Mouse (Mus musculus) forebrain, embryonic 10.5 days (tissue): Measurements from ENCODE around the gene Atg4c. TPM values are rescaled to one million over a fixed set of nuclear protein-coding genes. Genes with fewer than 3 reads are reported as not detected.

Experiments
- DNase-seq: peaks from one replicate; pipeline ENCODE4 v3.0.0-alpha.2; 2017; ENCODE audit warnings: low spot score; ENCODE audit errors: extremely low spot score
- H3K27ac ChIP-seq: fragments of 300-500 bp; sonication (generic); 2 replicates; pipeline ENCODE4 v1.5.1; 2016; ENCODE audit warnings: mild to moderate bottlenecking
- H3K27me3 ChIP-seq: fragments of 300-500 bp; sonication (generic); 2 replicates; pipeline ENCODE4 v1.6.1; 2016; ENCODE audit warnings: mild to moderate bottlenecking; ENCODE audit not compliant: poor library complexity, severe bottlenecking
- H3K36me3 ChIP-seq: fragments of 300-500 bp; sonication (generic); replicated peaks from 2 replicates; pipeline ENCODE4 v1.6.1; 2016; ENCODE audit warnings: mild to moderate bottlenecking, moderate library complexity
- H3K4me1 ChIP-seq: fragments of 300-500 bp; sonication (generic); 2 replicates; pipeline ENCODE4 v1.6.1; 2016
- H3K4me3 ChIP-seq: fragments of 300-500 bp; sonication (generic); 2 replicates; pipeline ENCODE4 v1.5.1; 2016; ENCODE audit warnings: mild to moderate bottlenecking, moderate library complexity
- H3K9me3 ChIP-seq: fragments of 300-500 bp; sonication (generic); 2 replicates; pipeline ENCODE4 v1.6.1; 2016; ENCODE audit warnings: mild to moderate bottlenecking, moderate library complexity
- WGBS: fragments of 180-500 bp; shearing (Covaris S2); methylation state at CpG from one replicate; pipeline ENCODE4 v1.1.7; 2016; 5-methylcytosine and 5-hydroxymethylcytosine counted together
- polyA plus RNA-seq: library from polyadenylated mRNA; unstranded; fragments of >200 nt; fragmentation: Nextera tagmentation; extraction: Ambion mirVana; gene quantifications from 2 replicates; pipeline ENCODE4 v1.2.1, GENCODE M21; 2016

Gene Atg4c
- polyA plus RNA-seq, 1 experiment from 2014 or later: 12.6 TPM

DNA sequence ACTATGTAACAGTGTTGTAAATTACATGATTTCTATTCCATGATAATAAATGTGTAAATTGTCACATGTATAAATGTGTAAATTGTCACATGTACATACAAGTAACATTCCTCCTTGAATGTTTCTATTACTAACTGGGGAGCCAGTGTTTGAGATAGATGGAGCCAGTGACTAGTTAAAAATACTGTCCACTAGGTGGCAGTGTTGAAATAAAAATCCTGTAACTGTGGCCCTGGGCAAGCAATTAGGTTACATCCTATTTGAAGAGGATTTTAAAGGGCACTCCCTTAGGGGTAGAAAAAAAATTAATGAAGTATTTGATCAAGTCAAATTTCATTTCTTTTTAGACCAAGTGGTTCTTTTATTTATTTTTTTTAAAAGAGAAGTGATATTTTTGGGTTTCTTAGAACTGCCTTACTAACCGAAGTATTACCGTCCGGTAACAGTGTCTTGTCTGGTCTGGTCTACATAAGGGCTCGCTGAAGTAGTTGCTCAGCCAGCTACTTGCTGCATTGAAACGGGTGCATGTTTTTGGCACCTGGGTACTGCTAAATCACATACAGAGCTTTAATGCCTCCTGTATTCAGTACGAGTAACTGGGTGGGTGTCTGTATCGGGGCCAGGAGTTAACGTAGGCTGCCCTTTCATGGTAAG, 41.6 kb downstream of the Atg4c start:
- Histone ChIP-seq H3K4me3 (no peak overlapping the region), H3K36me3 (peaks cover 19% of the 10 kb centered on the region), H3K27ac (no peak overlapping the region), H3K27me3 (no peaks in the 10 kb centered on the region), H3K4me1 (no peaks in the 10 kb centered on the region), H3K9me3 (peaks cover 3% of the 10 kb centered on the region; the same call in 1 of the 2 replicates)
- DNase-seq: no peak
- 93% methylated on average over 8 of the region's 8 CpGs for WGBS

GRCm38 (mm10) chr4:99238305-99238704, 44.6 kb downstream of the Atg4c start:
- Histone ChIP-seq H3K4me3 (no peak overlapping the region), H3K4me1 (no peaks in the 10 kb centered on the region), H3K27ac (no peak overlapping the region), H3K36me3 (peaks cover 22% of the 10 kb centered on the region), H3K27me3 (no peaks in the 10 kb centered on the region), H3K9me3 (peaks cover 3% of the 10 kb centered on the region; the same call in 1 of the 2 replicates)
- WGBS: 95% methylated on average over 2 of the region's 2 CpGs
- DNase-seq: no peak

- no peaks in the 10 kb centered on the region for H3K9me3 ChIP-seq
Observed at GRCm38 (mm10) chr4:99241674-99242073, 47.9 kb downstream of the Atg4c start.

GRCm38 (mm10) chr4:99249358-99249757, 55.6 kb downstream of the Atg4c start:
- WGBS: 96% methylated on average over 3 of the region's 3 CpGs
- H3K4me1 ChIP-seq: no peaks in the 10 kb centered on the region
- no peak for DNase-seq

More at GRCm38 (mm10) chr4:99241674-99242073, 47.9 kb downstream of the Atg4c start:
- Histone ChIP-seq H3K4me3 (no peak overlapping the region), H3K27me3 (no peaks in the 10 kb centered on the region), H3K4me1 (no peaks in the 10 kb centered on the region), H3K36me3 (peaks cover 20% of the 10 kb centered on the region), H3K27ac (no peak overlapping the region)
- no peak for DNase-seq
- WGBS: 52% methylated on average over 5 of the region's 5 CpGs

DNA sequence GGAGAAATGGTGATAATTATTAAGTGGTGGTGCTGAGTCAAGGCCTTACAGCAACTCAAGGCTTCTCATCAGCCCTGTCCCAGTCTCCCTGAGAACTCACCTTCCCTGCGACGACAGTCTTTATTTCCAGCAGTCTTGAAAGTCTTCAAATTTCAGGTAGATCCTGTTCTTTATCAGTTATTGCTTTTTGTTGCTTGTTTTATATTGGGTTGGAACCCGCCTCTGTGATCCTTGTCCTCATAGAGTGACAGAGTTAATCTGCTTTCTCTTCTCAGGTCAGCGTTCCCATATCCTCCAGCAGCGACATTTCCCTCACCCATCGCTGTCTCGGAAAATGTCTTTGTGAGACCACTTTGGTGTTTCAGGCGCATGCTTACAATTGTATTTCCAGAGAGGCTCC, 56.1 kb downstream of the Atg4c start:
- no peak overlapping the region for H3K27ac ChIP-seq
- H3K9me3 ChIP-seq: no peaks in the 10 kb centered on the region
- no peaks in the 10 kb centered on the region for H3K4me1 ChIP-seq
- H3K4me3 ChIP-seq: no peak overlapping the region
- DNase-seq: no peak
- H3K27me3 ChIP-seq: no peaks in the 10 kb centered on the region
- 0 out of 2 replicates have a peak, but pooled peaks cover 4% of the 10 kb centered on the region for H3K36me3 ChIP-seq
- 95% methylated on average over 8 of the region's 8 CpGs for WGBS

More at GRCm38 (mm10) chr4:99249358-99249757, 55.6 kb downstream of the Atg4c start:
- H3K36me3 ChIP-seq: no peaks in the 10 kb centered on the region
- H3K4me3 ChIP-seq: no peak overlapping the region
- H3K9me3 ChIP-seq: no peaks in the 10 kb centered on the region
- H3K27ac ChIP-seq: no peak overlapping the region
- H3K27me3 ChIP-seq: no peaks in the 10 kb centered on the region

DNA sequence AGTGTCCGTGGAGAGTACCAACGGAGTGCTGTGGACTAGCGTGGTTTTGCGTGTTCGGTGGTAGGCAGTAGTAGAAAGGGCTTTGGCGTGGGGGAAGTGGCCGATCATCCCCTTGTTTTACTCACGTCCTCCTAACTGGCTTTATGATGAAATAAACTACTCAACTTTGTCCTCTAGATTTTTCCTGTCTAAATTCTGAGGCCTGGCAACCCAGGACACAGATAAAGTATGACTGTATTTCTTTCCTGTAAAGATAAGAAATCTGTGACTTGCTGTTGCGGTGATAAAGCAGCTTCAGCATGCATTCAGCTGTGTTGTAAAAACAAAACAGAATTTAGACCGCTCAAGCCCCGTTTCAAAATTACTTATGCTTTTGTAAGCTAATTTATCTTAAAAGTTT, 59.2 kb downstream of the Atg4c start:
- 0 out of 2 replicates have a peak, but pooled peaks cover 4% of the 10 kb centered on the region for H3K36me3 ChIP-seq
- no peak overlapping the region for H3K27ac ChIP-seq
- no peaks in the 10 kb centered on the region for H3K27me3 ChIP-seq
- no peaks in the 10 kb centered on the region for H3K4me1 ChIP-seq
- H3K9me3 ChIP-seq: no peaks in the 10 kb centered on the region
- H3K4me3 ChIP-seq: no peak overlapping the region
- DNase-seq: no peak
- 94% methylated on average over 11 of the region's 11 CpGs for WGBS

DNA sequence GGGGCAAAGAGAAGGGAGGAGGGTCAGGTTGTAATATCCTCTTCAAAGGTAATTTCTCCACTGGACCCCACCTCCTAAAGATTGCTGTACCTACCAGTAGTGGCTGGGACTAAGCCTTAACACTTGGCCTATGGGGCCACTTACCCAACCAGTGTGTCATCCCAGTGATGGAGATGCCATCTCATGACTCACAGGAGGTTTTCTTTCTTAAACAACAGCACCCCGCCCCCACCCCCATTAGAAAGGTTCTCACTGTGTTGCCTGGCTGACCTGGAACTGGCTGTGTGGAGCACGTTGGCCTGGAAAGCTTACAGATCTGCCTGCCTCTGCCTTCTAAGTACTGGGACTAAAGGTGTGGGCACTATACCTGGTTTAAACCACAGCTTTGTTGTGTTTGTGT, 69.5 kb downstream of the Atg4c start:
- H3K4me3 ChIP-seq: no peak overlapping the region
- WGBS: 84% methylated on average over 2 of the region's 2 CpGs
- H3K27me3 ChIP-seq: no peaks in the 10 kb centered on the region
- DNase-seq: no peak
- H3K9me3 ChIP-seq: no peaks in the 10 kb centered on the region
- H3K27ac ChIP-seq: no peak overlapping the region
- H3K36me3 ChIP-seq: no peaks in the 10 kb centered on the region
- H3K4me1 ChIP-seq: peaks cover 4% of the 10 kb centered on the region

DNA sequence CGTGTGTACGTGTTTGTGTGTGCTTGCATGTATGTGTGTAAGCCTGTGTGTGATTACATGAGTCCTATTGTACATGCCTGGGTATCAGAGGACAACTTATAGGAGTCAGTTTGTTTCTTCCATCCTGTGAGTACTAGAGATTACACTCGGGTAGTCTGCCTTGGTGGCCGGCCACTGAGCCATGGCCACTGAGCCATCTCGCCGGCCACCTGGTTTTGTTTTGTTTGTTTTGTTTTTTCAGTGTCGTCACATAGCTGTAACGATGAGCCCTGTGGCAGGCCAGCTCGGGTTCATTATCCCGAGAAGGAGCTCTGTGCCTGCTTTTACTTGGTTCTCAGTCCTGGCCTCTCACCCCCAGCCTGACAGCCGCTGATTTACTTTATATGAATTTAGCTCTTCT, 69.9 kb downstream of the Atg4c start:
- Histone ChIP-seq H3K9me3 (no peaks in the 10 kb centered on the region), H3K27ac (no peak overlapping the region), H3K27me3 (no peaks in the 10 kb centered on the region), H3K4me3 (no peak overlapping the region), H3K4me1 (peaks cover 4% of the 10 kb centered on the region), H3K36me3 (no peaks in the 10 kb centered on the region)
- 68% methylated on average over 11 of the region's 11 CpGs for WGBS
- no peak for DNase-seq

DNA sequence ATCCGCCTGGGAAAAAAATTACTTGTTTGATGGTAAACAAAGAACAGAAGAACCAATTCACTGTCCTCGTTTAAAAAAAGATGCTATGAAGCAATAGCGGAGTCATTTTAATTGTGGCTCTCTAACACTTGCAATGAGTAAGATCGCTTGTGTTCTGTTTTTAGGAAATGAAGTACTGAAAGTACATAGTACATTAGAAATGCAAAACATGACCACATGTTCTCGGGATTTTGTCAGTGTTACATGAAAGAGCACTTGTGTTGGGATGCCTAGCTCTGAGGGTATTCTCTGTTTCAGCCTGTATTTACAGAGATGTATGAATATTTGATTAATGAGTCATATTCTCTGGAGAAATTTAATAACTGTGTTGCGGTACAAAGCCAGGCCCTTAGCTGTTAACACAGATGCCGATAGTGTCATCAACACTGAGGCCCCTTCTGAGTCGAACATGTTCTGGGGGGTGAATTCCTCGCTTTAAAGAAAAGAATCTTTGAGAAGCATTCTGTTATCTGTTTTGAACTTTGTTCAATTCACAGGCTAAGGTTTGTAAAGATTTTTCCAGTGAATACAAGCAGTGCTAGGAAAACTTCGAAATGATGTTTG, 73.2 kb downstream of the Atg4c start:
- no peak for DNase-seq
- Histone ChIP-seq H3K27ac (no peak overlapping the region), H3K36me3 (peaks cover 8% of the 10 kb centered on the region), H3K9me3 (peaks cover 5% of the 10 kb centered on the region), H3K4me1 (peaks cover 6% of the 10 kb centered on the region; the same call in 1 of the 2 replicates), H3K27me3 (no peaks in the 10 kb centered on the region), H3K4me3 (no peak overlapping the region)
- WGBS: 92% methylated on average over 10 of the region's 10 CpGs

GRCm38 (mm10) chr4:99272860-99273259, 79.1 kb downstream of the Atg4c start:
- peak; percentile 27 for DNase-seq
- peaks cover 8% of the 10 kb centered on the region for H3K36me3 ChIP-seq
- peak overlapping the region; percentile 69 for H3K27ac ChIP-seq
- 15% methylated on average over 9 of the region's 9 CpGs for WGBS
- H3K9me3 ChIP-seq: peaks cover 5% of the 10 kb centered on the region
- peaks cover 29% of the 10 kb centered on the region for H3K4me1 ChIP-seq
- no peaks in the 10 kb centered on the region for H3K27me3 ChIP-seq
- H3K4me3 ChIP-seq: peak overlapping the region; percentile 25

DNA sequence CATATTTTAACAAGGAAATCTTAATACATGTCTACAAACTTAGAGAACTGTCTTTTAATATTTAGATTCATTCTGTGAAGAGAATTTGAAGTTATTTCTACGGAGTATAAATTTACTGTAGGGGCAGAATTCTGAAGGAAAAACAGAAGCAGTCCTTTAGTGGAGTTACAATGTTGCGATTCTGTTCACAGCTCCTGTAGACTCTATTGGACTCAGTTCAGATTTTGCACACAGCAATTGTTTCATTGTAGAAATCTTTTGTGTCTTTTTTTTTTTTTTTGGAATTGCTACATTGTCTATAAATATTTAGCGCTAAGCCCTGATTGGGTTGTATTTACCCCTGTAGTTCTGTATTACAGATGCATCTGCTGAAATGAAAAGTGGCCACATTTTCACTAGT, 79.7 kb downstream of the Atg4c start:
- H3K9me3 ChIP-seq: peaks cover 5% of the 10 kb centered on the region
- H3K27me3 ChIP-seq: no peaks in the 10 kb centered on the region
- peaks cover 8% of the 10 kb centered on the region for H3K36me3 ChIP-seq
- no peak overlapping the region for H3K4me3 ChIP-seq
- DNase-seq: no peak
- H3K27ac ChIP-seq: no peak overlapping the region; the same call in 1 of the 2 replicates
- WGBS: 94% methylated on average over 3 of the region's 3 CpGs
- peaks cover 29% of the 10 kb centered on the region for H3K4me1 ChIP-seq

DNA sequence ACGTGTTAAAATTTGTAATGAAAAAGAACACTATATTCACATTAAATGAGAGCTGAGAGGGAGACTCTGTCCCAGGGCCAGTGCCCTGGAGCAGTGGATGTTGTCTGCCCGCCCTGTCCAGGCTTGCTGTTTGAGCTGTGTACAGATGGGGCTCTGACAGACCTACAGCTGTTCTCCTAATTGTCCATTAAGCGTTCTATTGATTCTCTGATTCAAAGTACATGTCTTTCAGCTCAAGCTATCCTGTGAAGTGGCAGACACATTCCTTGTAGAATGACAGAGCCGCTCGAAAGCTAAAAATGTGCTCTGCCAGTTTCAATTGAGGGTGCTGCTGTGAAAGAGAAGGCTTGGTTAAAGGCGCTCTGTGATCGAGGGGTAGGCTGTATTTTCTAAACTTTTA, 80.2 kb downstream of the Atg4c start:
- Histone ChIP-seq H3K4me1 (peaks cover 29% of the 10 kb centered on the region), H3K27ac (no peak overlapping the region), H3K27me3 (no peaks in the 10 kb centered on the region), H3K36me3 (peaks cover 8% of the 10 kb centered on the region), H3K9me3 (peaks cover 5% of the 10 kb centered on the region), H3K4me3 (no peak overlapping the region)
- 68% methylated on average over 7 of the region's 7 CpGs for WGBS
- DNase-seq: no peak

- 90% methylated on average over 7 of the region's 7 CpGs for WGBS
- H3K36me3 ChIP-seq: no peaks in the 10 kb centered on the region
Observed at GRCm38 (mm10) chr4:99278876-99279275, 85.1 kb downstream of the Atg4c start.

More at GRCm38 (mm10) chr4:99278876-99279275, 85.1 kb downstream of the Atg4c start:
- no peak for DNase-seq
- Histone ChIP-seq H3K27me3 (no peaks in the 10 kb centered on the region), H3K4me1 (peaks cover 9% of the 10 kb centered on the region), H3K9me3 (no peaks in the 10 kb centered on the region), H3K4me3 (no peak overlapping the region), H3K27ac (no peak overlapping the region)
